Mouse (Mus musculus): Measurements from ENCODE around the gene D1Pas1. TPM values are rescaled to one million over a fixed set of nuclear protein-coding genes. Genes with fewer than 3 reads are reported as not detected.

D1Pas1 gene
- total RNA-seq, 2 experiments from 2014 or later: not detected

DNA sequence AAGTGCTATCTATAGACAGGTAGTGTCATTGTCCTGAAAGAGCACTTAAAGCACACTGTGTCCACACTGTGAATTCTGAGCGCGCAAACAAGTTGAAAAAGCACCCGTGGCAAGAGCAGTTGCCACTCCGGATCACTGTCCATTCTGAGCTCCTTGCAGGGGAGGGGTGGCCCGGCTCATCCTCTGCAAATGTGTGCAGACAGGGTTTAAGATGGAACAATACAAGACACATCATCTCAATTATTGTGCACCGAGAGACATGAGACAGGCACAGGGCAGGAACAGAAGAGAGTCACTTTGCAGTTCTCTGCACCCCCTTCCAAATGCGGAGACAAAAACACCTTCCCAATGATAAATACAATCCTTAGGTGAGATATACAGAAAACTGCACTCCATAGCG, 19.3 kb downstream of the D1Pas1 start:
- DNase-seq (ENCODE audit: low spot score): no peak

GRCm38 (mm10) chr1:186988281-186988682, 21.1 kb downstream of the D1Pas1 start:
- DNase-seq (ENCODE audit: low spot score): no peak

DNA sequence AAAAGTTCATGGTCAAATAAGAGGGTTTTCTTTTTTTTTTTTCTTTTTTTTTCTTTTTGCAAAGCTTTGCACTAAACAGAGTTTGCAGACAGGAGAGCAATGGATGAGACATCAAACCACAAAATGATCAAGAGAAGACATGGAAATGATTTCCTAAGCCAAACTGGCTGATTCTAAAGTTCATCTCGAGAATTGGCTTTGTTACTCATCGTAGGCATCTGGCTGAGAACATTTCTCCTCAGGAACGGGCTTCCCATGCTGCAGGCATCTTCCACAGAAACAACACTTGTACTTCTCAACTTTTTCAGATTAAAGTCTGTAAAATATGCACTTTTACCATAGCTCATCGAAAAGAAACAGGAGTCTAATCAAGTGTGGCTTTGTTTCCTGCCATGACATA, 21.6 kb downstream of the D1Pas1 start:
- no peak for DNase-seq (ENCODE audit: low spot score)

- DNase-seq (ENCODE audit: low spot score): no peak
These were observed 24.3 kb downstream of the D1Pas1 start for GRCm38 (mm10) chr1:186991473-186991872.

- no peak for DNase-seq (ENCODE audit: low spot score)
These were observed 24.9 kb downstream of the D1Pas1 start for GRCm38 (mm10) chr1:186992113-186992512.

DNA sequence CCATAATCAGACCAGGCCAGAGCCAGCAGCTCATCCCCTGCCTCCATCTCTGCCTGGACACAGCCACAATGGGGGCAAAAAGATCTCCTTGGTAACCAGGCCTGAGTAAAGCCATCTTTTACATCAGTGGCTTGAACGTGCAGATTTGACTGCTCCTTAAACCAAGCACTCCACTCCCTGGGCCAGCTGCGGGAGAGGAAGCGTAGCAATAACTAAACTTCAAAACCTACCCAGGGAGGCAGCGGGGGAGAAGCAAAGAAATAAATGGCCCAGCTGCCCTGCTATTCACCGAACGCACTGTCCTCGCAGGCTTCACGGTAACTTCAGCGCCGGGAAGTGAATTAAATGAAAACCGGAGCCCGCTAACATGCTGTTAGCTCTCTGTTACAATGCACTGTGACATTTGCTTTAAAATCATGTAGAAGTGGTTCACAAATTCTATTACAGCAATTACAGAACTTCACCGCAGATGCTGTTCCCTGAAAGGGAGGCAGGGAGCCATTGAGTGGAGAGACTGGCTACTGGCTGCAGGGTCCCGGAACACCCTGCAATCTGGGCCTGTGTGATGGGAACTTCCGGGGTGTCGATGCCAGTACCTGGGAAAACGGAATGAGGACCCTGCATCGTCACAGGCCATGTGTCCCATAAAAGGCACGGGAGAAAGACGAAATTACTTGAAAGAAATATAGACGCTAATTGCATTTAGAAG, 30.5 kb downstream of the D1Pas1 start:
- DNase-seq (ENCODE audit: low spot score): no peak

DNA sequence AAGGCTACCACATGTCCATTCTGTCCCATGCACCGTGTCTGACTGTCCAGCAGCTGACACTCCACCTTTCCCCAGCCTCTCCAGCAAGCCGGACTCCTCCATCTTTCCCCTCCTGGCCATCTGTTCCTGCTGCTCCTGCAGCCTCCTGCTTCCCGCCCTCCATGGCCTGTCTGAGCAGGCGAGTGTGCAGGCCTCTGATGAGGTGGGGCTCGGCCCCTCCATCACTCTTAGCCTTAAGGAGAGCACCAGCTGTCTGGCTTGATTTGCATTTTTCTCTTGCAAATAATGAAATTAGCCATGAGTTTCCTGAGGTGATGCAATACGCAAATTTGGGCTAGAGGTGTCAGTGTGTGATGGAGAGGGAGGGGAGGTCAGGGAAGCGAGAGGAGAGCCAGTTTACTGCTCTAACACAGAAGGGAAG, 36.2 kb downstream of the D1Pas1 start:
- no peak for DNase-seq (ENCODE audit: low spot score)

GRCm38 (mm10) chr1:187004306-187004705, 37.1 kb downstream of the D1Pas1 start:
- DNase-seq (ENCODE audit: low spot score): no peak

GRCm38 (mm10) chr1:187006227-187006925, 39.2 kb downstream of the D1Pas1 start:
- no peak for DNase-seq (ENCODE audit: low spot score)

DNA sequence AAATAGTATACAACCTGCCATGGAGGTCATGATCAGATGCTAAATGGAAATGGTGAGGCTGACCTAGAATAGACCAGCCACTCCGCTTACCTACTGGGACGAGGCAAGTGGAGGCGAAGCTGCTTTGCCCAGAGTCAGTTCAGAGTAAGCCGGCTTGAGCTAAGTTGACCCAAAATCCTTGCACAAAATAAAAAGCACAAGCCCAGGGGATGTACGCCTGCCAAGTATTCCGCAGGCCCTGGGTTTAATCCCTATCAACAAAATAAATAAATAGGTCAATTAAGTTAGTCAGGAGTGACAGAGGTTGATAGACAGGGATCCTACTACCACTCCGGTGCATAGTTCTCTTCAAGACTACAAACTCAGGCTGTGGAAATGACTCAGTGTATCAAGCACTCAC, 41.0 kb downstream of the D1Pas1 start:
- DNase-seq (ENCODE audit: low spot score): no peak

DNA sequence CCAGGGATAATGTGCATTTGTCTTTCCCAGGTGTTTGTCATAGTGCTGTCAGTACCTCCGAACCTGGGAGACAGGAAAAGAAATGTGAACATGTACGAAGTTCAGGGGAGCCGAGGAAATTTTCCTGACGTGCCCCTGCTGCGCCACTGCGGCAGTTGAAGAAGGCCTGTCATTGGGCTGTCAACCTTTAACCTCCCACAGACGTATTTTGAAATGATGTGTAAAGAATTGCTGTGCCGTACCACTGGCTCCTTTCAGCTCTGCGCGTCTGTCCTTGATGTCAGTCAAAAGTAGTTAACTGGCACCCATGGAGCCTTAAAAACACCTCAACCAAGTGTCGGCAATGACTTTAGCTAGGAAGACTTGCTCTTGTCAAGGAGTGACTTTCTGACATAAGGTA, 42.9 kb downstream of the D1Pas1 start:
- no peak for DNase-seq (ENCODE audit: low spot score)

GRCm38 (mm10) chr1:187011601-187012000, 44.4 kb downstream of the D1Pas1 start:
- DNase-seq (ENCODE audit: low spot score): no peak

DNA sequence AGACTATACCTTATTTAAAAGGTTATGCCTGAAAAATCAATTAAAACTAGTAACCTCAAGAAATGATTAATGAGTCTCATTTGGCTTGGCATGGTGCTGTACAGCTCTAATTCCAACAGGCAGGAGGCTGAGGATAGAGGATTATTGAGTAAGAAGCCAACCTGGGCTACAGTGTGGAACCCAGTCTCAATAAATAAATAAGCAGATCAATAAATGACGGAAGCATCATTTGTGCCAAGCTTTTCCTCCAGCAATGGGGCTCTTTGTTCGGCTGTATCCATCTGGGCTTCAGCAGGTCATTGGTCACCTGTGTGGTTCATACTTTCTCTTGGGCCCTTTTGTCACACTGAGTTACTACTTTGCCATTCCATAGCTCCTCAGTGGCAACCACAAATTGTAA, 46.9 kb downstream of the D1Pas1 start:
- DNase-seq (ENCODE audit: low spot score): no peak

DNA sequence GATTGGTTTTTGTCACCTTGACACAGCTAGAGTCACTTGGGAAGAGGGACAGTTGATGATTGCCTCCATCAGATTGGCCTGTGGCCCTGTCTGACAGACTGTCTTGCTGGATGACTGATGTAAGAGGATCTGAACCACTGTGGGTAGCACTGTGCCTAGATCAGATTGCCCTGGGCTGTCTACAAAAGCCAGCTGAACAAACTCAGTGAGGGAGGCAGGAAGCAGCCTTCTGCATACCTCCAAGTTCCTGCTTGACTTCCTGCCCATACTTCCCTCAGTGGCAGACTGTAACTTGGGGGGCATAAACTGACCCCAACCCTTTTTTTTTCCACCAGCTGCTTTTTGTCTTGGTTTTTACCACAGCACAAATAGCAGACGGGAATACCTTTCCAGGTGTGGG, 48.5 kb downstream of the D1Pas1 start:
- no peak for DNase-seq (ENCODE audit: low spot score)

DNA sequence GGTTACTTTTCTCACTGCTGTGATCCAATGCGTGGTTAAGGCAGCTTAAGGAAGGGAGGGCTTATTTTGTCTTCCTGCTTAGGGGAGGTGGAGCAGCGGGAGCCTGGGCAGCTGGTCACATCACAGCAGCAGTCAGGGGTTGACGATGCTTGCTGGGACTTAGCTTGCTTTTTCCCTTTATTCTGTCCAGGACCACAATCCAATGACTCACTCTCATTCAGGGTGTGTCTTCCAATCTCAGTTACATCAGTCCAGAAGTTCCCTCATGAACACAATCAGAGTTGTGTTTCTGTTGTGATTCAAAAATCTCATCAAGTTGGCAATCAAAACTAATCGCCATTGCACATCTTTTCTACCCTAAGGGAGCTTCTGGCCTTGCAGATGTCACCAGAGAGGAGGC, 48.9 kb downstream of the D1Pas1 start:
- DNase-seq (ENCODE audit: low spot score): no peak

DNA sequence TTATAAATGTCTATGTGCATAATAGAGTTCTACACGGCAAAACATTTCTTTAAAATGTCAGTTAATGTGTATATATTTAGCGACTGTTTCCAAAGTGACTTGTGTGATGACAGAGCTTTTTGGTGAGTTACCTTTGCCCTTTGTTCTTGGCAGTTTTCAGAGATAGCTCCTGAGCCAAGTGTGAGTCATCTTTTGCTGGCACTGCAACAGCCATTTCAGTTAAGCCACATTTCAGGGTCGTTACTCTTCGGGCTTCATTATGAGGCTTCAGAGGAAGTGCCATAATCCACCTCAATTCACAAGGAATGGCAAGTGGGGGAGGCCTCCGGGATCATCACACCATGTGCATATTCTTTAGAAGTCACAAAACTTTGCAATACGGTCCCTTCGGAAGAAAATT, 52.8 kb downstream of the D1Pas1 start:
- no peak for DNase-seq (ENCODE audit: low spot score)

Other genes with a start within 250 kb of the D1Pas1 start
- gene Rrp15, start 218.1 kb upstream of the D1Pas1 start, total RNA-seq (2021): 10 to 100 TPM; 10.2 to 12.6 TPM
- under 1 TPM in 1 of 2 experiments, not detected in 1; 0.33 TPM for gene Spata17, start 248.0 kb downstream of the D1Pas1 start, total RNA-seq (2021)
- 10 to 100 TPM in 1 of 2 experiments, 1 to 10 TPM in 1; 9.2 to 10.8 TPM for gene Gpatch2, start 248.1 kb downstream of the D1Pas1 start, total RNA-seq (2021)

All from gastrocnemius, adult 18-20 months (tissue).